Mouse (Mus musculus) left cerebral cortex, postnatal 25 days (tissue): ENCODE measurements around the gene Rasgrf2. TPM values are rescaled to one million over a fixed set of nuclear protein-coding genes. Genes with fewer than 3 reads are reported as not detected.

ENCODE experiments used
- total RNA-seq, 2 experiments: library from RNA; stranded (reverse); gene quantifications; 2 replicates each; pipeline ENCODE4 v1.2.3; 2021

The Rasgrf2 gene
- total RNA-seq, 2 experiments from 2014 or later, result 192 to 196 TPM

Other genes starting within 250 kb of the Rasgrf2 start
- not detected for gene Gm20379, start 174.3 kb upstream of the Rasgrf2 start, total RNA-seq
- 1 to 10 TPM; 1.1 to 1.3 TPM for gene Dhfr, start 223.1 kb upstream of the Rasgrf2 start, total RNA-seq
- gene Msh3, start 223.3 kb upstream of the Rasgrf2 start, total RNA-seq, result 10 to 100 TPM; 22.7 to 24.9 TPM